Mouse (Mus musculus) small intestine, adult 2 months (tissue): ENCODE measurements around the gene Usp38. TPM values are rescaled to one million over a fixed set of nuclear protein-coding genes. Genes with fewer than 3 reads are reported as not detected.

ENCODE experiments used
- H3K27ac ChIP-seq: fragments of 200-500 bp; 2 replicates; pipeline ENCODE4 v1.5.1; 2012; ENCODE audit warnings: low read depth, low read length, control low read depth, inconsistent platforms; ENCODE audit not compliant: insufficient read depth
- H3K27me3 ChIP-seq: fragments of 200-500 bp; 2 replicates; pipeline ENCODE4 v1.6.1; 2012; ENCODE audit warnings: mild to moderate bottlenecking, moderate library complexity, low read length, inconsistent platforms; ENCODE audit not compliant: control insufficient read depth, insufficient read depth
- H3K36me3 ChIP-seq: fragments of 200-500 bp; 2 replicates; pipeline ENCODE4 v1.6.1; 2012; ENCODE audit warnings: mild to moderate bottlenecking, low read length, control low read depth, inconsistent platforms; ENCODE audit not compliant: control insufficient read depth, insufficient read depth
- H3K4me1 ChIP-seq: fragments of 200-500 bp; 2 replicates; pipeline ENCODE4 v1.6.1; 2012; ENCODE audit warnings: low read length, inconsistent platforms, mixed read lengths; ENCODE audit not compliant: control insufficient read depth, insufficient read depth, insufficient read length
- H3K4me3 ChIP-seq: fragments of 200-500 bp; 2 replicates; pipeline ENCODE4 v1.5.1; 2012; ENCODE audit warnings: low read depth, mild to moderate bottlenecking, control low read depth, inconsistent platforms, low read length, moderate library complexity
- CTCF ChIP-seq: fragments of 200-500 bp; IDR thresholded peaks from 2 replicates; pipeline ENCODE4 v1.5.1; 2012; ENCODE audit warnings: low read depth, mild to moderate bottlenecking, control low read depth, inconsistent platforms, low read length, moderate library complexity, mixed read lengths; ENCODE audit not compliant: insufficient replicate concordance, insufficient read length; ENCODE audit errors: extremely low read depth
- POLR2A ChIP-seq: fragments of 200-500 bp; IDR thresholded peaks from 2 replicates; pipeline ENCODE4 v1.6.1; 2012; ENCODE audit warnings: low read depth, mild to moderate bottlenecking, control low read depth, inconsistent platforms, low read length, moderate library complexity
- WGBS: fragments of 180-500 bp; shearing (Covaris S2); methylation state at CpG from one replicate; pipeline ENCODE4 v1.1.7; 2018; 5-methylcytosine and 5-hydroxymethylcytosine counted together
- polyA plus RNA-seq: library from polyadenylated mRNA; depleted of rRNA; stranded (reverse); fragments of >200 nt; gene quantifications from 2 replicates; pipeline ENCODE4 v1.2.3, GENCODE M21; 2012; rRNA removed

The Usp38 gene
- polyA plus RNA-seq, 1 experiment: 7.0 TPM

DNA sequence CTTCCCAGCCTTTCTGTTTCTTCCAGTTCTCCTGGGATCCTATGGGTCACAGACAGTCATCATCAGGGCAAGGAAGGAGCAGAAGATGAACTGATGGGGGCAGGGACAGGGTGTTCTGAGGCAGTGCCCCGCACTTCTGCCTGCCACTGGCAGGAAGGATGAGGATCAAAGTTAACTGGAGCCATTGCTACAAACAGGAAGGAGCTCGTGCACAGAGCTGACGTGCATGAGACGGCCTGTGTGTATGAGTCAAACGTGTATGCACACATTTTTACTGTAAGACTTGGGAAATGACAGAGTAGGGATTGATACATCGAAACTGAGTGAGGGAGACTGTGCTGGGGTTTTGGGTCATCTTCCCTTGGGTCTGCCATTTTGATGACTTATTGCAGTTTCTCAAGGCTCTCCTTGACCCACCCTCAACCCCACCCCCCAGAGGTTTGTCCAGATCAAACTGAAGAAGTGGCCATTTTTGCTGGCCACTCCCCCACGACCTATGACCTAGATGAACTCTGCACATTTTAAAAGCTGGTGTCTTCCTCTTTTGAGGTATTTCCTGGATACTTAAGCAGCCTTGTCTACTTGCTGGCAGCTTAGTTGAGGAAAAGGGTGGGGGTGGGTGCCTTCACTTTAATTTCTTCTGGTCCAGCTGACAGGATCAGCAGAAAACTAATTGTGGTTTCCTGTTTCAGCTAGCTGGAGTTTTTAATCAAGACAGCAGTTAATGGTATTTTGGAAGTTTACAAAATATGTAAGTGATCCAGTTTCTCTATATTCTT lies 66.1 kb downstream of the Usp38 start:
- Histone ChIP-seq H3K4me3 (no peak overlapping the region), H3K27me3 (no peaks in the 10 kb centered on the region), H3K4me1 (no peaks in the 10 kb centered on the region), H3K36me3 (no peaks in the 10 kb centered on the region), H3K27ac (no peak overlapping the region)
- TF ChIP-seq POLR2A: no peak
- TF ChIP-seq CTCF: no peak
- 48% methylated on average over 7 of the region's 7 CpGs for WGBS

DNA sequence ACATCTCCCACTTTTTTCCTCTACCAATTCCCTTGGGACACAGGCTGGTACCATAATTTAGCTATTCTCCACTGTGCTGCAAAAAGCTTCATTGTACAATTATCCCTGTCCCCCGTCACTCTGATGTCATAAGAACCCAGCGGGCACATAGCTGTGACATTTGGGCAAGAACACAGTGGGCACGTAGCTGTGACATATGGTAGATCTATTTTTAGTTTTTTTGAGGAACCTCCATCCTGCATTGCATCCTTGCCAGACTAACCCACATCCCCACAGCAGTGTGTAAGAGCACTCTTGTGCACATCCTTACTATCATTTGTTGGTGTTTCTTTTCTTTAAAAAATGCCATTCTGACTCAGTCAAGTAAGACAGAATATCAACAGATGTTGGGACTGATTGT lies 71.0 kb downstream of the Usp38 start:
- 82% methylated on average over 3 of the region's 3 CpGs for WGBS
- Histone ChIP-seq H3K4me3 (no peak overlapping the region), H3K27ac (no peak overlapping the region), H3K4me1 (no peaks in the 10 kb centered on the region), H3K27me3 (no peaks in the 10 kb centered on the region), H3K36me3 (no peaks in the 10 kb centered on the region)
- TF ChIP-seq POLR2A: no peak
- no peak for TF ChIP-seq CTCF

DNA sequence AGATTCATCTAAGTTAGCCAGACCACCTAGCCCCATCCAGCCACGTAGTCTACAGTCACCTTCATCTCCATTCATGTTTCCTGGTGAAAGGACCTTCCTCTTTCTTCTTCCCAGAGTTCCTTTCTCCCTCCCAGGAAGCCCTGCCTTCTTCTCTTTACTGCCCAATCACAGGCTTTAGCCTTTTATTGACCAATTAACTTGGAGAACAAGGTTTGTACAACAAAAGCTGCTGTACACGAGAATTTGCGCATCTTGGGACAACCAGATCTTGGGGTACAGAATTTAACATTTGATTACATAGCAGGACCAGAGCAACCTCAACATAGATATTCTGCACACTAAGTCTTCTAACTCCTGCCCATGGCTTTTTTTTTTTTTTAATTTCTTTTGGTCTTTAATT lies 73.1 kb downstream of the Usp38 start:
- WGBS: 85% methylated on average over 3 of the region's 3 CpGs
- Histone ChIP-seq H3K36me3 (no peaks in the 10 kb centered on the region), H3K27me3 (no peaks in the 10 kb centered on the region), H3K4me1 (no peaks in the 10 kb centered on the region), H3K27ac (no peak overlapping the region), H3K4me3 (no peak overlapping the region)
- TF ChIP-seq POLR2A: no peak
- no peak for TF ChIP-seq CTCF

DNA sequence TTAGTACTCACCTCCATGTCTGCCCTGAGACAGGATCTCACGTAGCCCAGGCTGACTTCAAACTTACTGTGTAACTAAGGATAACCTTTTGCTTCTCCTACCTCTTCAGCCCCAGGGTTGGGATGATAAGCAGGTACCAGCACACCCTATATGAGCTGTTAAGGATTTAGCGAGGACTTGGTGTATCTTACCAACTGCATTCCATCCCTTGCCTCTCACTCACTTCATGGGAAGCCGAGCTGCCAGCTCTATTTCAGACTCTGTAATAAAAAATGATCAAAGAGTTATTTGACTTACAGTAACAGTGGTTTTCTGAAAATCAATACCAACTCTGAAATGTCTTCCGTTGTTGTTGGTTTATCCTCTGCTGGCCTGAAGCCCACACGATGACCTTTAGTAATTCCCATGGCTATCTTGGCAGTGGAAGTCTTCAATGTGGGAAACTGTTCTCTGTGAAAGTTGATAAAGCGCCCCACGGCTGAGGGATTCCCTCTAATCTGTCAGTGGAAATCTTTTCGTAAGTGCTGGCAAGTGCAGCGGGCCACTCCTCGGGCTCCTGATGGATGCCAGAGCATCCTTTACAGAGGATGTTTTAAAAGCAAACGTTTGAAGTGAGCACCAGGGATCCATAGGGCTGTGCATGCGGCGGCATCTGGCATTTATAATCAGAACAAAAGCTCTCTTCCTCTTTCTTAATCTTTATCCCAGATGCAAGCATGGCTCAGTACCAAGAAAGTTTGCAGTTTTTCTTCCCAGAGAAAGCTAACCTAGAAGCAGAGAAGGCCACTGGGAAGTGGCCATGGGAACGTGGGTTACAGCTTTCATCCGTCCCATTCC lies 76.7 kb downstream of the Usp38 start:
- H3K27ac ChIP-seq: no peak overlapping the region
- no peaks in the 10 kb centered on the region for H3K36me3 ChIP-seq
- TF ChIP-seq POLR2A: no peak
- no peak for TF ChIP-seq CTCF
- H3K4me1 ChIP-seq: no peaks in the 10 kb centered on the region
- H3K4me3 ChIP-seq: no peak overlapping the region
- no peaks in the 10 kb centered on the region for H3K27me3 ChIP-seq
- WGBS: 39% methylated on average over 15 of the region's 15 CpGs

Other genes with a start within 250 kb of the Usp38 start
- 6.1 and 13.6 TPM in 2 replicates for gene Gab1, start 134.4 kb downstream of the Usp38 start, polyA plus RNA-seq